Mouse (Mus musculus): Measurements from ENCODE around the gene Zbtb45.

Zbtb45 gene

DNA sequence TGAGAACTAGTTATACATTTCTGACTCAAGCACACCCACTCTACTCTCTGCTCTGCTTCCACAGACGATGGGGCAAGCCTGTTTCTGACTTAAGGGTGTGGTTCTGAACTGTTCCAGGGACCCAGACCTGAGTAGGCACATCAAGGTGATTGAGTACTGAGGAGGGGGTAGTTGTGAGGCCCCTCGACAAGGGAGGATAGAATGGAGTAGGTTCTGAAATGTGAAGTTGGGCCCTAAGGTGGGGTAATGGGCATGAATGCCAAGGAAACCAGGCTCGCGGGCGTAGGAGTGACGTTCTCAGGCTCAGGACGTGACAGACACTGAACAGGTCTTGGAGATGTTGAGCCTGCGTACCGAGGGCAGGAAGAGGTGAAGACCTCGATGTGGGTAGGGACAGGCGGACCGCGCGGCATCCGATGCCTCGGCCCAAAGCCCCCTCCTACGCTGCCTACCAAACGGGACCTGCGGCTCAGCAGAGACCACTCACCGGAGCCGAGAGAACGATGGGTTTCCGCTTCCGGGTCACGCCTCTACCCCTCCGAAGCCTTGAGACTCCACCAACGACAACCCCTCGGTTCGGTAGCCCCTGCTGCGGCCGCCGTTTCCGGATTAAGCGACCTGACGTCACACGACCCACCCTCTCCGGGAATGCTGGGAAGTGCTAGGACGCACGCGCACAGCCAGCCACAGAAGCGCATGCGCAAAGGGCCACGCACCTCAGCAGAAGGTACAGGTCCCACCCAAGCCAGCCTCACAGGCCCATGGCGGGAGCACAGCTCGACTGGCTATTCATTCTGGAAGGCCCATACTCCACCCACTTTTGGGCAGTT, 24.5 kb upstream of the Zbtb45 start, which contains the start of gene Chmp2a:
TSS of gene Chmp2a (minus strand) at position 660 of the 830 bp plus-strand sequence.
- peak; percentile 95 for DNase-seq (ENCODE audit: low read depth, low spot score)

DNA sequence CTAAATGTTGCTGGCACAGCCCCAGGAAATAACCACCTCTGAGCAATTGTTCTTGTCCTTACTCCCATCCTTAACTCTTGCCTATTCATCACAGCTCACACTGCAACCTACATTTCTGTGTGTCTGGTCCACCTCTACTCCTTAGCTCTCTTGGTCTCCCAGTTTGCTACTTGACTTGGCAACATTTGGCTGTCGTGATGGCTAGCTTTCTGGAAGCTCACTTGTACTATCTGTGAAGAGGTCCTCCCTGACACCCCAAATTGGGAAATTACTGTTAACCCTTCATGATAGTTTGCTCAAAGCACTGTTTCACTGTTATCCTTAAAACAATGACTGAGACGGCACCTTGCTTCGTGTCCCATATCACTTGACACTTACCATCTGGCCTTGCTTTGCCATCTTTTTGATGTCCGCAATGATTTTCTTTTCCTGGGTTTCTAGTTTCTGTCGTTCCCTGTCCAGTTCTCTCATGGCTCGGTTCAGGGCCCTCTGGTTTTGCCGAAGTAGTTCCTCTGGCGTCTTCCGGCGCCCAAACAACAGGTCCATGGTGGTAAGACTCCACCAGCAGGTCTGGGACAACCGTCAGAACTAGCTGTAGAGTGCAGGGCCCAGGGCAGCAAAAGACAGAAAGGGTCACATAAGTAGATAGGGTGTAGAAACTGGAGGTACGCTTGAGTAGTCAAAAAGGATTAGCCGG, 23.8 kb upstream of the Zbtb45 start:
- DNase-seq (ENCODE audit: low read depth, low spot score): no peak

DNA sequence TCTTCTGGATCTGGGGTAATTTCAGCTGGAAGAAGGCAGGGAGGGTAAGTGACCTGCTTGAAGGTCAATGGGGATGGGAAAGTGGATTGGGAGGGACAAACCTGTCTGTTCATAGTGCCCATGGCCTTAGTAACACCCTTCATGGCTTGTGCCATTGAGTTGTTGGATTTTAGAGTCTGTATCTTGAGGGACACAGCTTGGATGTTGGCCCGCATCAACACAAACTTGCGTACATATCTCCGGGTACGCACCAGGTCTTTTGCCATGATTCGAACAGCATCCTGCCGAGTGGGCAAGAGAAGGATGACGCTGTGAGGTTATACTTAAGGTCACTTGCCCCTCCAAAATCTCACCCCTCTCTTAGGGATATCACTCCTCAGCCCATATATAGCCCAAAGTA, 22.7 kb upstream of the Zbtb45 start:
- no peak for DNase-seq (ENCODE audit: low read depth, low spot score)

DNA sequence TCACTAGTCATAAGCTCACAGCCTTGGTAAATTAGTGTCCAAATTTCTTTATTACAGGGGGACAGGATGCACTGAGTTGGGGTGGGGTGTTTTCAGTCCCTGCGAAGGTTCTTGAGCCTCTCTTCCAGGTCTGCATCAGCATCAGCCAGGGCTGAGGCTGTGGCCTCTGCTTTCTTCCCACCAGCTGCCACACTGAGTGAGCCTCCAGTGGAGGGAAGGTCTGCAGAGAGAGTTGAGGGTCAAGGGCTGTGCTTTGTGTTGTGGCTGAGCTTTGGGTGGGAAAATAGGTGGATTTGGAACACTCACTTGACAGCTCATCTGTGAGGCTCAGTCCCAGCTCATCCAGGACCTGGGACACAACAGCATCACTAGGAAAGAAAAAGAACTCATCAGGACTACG, 22.1 kb upstream of the Zbtb45 start:
- DNase-seq (ENCODE audit: low read depth, low spot score): no peak

DNA sequence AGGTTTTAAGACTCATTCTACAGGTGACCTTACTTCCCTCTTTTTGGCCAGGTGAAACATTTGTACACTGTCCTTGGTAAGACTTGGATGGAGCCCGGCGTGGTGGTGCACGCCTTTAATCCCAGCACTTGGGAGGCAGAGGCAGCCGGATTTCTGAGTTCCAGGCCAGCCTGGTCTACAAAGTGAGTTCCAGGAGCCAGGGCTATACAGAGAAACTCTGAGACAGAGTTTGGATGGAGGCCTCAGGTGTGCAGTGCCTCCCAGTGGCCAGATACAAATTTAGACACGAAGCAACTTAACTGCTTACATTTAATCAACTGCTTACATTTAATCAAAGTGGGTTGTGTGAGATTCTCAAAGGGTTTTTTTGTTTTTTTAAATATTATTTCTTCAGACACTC, 21.2 kb upstream of the Zbtb45 start:
- no peak for DNase-seq (ENCODE audit: low read depth, low spot score)

DNA sequence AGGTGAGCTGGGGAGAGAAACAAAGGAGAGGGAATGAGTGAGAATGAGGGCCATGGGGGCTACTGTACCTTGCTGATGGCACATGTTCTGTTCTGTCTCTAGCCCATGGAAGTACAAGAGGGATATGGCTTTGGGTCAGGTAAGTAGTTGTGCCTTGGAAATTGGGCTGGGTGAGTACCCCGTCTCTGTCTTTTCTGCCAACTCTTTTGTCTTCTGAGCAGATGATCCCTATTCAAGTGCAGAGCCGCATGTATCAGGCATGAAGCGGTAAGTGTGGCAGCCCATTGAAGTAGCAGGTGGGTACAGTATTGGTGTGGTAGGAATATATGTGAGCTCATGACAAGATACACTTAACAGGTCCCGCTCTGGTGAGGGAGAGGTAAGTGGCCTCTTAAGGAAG, 19.2 kb upstream of the Zbtb45 start:
- DNase-seq (ENCODE audit: low read depth, low spot score): no peak

DNA sequence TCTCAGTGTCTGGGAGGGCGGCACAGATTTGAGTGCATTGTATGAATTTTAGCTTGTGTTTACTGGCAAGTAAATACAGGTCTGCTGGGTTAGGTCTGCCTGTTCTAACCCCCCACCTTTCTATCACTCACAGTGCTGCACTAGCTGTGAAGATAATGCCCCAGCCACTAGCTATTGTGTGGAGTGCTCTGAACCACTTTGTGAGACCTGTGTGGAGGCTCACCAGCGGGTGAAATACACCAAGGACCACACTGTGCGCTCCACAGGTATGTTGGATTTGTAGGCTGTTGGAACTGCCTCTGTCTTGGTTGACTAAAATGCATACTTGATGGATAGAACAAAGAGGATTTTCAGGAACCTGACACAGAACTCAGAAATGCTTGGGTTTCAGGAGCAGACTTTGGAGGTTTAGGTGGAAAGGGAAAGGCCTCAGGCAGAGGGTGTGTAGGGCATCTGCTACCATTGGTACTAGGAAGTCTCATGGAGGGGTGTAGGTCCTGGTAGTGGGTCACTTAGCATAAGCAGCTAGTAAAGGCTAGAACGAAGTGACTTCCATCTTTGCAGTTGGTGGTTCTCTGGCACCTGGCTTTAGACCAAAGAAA, 15.8 kb upstream of the Zbtb45 start:
- DNase-seq (ENCODE audit: low read depth, low spot score): no peak

DNA sequence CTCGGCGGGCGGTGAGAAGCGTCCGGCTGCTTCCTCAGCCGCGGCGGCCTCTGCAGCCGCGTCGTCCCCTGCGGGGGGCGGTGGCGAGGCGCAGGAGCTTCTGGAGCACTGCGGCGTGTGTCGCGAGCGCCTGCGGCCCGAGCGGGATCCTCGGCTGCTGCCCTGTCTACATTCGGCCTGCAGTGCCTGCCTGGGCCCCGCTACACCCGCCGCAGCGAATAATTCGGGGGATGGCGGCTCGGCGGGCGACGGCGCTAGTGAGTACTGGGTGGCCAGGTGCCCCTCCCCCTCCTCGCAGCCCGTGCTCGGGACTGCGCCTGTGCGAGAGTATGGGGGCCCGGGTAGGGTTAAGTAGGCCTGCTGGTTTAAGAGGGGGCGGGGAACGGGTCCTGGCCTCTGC, 15.0 kb upstream of the Zbtb45 start:
- peak; percentile 69 for DNase-seq (ENCODE audit: low read depth, low spot score)

DNA sequence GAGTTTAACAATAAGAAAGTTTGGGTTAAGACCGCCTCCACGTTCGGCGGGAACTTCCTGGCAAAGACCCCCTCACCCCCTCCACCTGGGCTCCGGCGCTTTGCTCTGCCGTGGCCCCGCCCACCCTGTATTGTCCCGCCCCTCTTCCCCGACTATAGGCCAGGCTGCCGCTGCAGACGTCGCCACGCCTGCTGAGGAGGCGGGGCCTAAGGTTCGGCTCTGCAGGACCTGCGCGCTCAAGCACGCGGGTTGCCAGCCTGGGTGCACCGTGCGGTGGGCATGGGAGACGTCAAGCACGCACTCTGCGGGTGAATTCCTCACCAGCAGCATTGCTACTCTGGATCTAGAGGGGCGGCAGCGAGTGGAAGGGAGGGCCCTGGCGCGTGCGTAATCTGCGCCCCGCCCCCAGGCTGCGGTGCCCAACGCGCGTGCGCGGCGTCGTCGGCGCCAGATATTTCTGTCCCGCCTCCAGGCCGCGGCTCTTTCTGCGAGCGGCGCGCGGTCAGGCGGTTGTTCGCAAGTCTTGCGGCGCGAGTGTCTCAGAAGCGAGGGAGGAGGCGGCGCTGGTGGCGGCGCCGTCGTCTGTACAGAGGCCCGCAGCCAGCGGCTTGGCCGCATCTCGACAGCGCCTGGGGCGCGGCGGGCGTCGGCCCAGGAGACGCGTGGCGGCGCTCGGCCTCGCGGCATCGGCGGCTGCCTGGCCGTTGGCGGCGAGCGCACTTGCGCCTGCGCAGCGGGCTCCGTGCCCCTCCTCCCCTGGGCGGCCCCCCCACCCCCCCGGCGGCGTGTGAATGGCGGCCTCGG, 14.3 kb upstream of the Zbtb45 start:
- DNase-seq (ENCODE audit: low read depth, low spot score): peak; percentile 92

DNA sequence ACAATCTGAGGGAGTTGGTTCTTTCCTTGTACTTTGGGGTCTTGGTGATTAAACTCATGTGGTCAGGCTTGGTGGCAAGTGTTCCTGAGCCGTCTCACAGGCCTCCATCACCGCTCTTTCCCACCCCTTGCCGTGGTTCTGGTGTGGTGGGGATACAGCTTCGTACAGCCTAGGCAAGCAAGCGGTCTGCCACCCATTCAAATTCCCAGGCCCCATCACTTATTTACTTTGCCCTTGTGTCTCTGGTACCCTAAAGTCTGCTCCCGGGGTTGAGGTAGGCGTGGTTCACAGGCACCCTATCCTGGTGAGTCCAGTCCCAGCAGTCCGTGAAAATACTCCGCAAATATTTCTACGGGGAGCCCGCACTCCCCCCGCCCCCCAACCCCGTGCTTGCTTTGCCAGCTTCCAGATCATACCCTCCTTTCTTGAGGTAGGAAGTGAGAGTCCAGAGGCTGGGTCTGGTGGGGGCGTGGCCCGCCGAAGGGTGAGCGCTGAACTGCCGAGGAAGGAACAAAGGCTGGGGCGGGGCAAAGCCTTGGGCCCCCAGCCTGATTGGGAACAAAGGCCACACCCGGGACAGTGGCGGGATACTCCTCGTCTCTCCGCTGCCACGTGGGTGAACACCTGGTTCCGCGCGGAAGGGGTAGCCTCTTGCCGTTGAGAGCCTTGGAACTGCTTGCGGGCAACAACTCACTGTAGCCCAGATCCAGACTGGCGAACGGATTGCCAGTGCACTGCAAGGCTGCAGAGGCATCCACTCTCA, 13.1 kb upstream of the Zbtb45 start:
- no peak for DNase-seq (ENCODE audit: low read depth, low spot score)

DNA sequence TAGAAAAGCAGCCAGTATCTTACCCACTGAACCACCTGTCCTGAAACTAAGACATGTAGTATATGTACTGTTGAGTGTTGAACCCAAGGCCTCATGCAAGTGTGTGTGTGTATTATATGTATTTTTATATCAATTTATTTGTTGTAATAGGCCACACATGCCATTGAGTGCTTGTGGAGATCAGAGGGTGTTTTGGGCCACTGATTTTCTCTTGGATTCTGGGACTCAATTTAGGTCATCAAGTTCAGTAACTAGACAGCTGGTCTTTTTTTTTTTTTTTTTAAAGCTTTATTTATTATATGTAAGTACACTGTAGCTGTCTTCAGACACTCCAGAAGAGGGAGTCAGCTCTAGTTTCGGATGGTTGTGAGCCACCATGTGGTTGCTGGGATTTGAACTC, 5.4 kb upstream of the Zbtb45 start:
- DNase-seq (ENCODE audit: low read depth, low spot score): no peak

DNA sequence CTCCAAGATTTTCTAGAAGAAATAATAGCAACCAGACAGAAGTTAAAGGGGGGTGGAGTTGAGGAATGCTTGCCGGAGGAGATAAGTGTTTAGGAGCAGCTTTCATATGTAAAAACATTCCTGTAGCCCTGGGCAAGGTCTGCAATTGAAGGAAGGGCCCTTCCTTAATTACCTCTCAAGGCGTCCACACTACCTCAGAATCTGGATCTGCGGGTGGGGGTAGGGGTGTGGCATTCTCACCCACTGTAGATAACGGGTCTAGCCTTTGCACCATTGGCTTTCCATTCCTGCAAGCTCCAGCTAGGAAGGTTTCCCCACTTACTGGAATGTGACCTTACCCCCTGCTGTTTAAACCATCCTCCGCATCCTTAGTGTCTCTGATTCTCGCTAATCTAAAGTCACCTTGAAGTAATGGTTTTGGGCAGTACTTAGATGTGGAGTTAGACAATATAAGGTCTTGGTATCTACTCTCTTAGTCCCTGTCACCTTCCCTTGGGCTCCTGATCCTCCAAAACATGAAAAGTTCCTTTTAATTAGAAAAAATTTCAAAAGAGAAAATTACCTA, 4.5 kb upstream of the Zbtb45 start:
- no peak for DNase-seq (ENCODE audit: low read depth, low spot score)

DNA sequence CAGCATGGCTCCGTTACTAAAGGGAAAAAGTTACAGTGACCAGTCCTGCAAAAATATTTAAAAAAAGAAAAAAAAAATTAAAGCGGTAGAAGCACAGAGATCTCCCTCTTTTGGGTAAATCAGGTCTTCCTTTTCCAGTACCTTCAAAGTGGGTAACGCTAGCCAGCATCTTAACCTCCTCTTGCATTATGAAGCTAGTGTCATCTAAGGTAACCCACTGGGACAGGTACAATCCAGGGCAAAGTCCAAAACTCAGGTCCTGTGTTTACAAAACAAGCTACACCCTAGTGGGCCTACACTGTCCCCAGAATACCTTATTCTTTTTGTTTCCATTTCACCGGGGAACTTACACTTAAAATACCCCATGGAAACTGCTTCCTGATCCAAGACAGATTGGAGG, 3.8 kb upstream of the Zbtb45 start:
- DNase-seq (ENCODE audit: low read depth, low spot score): no peak

DNA sequence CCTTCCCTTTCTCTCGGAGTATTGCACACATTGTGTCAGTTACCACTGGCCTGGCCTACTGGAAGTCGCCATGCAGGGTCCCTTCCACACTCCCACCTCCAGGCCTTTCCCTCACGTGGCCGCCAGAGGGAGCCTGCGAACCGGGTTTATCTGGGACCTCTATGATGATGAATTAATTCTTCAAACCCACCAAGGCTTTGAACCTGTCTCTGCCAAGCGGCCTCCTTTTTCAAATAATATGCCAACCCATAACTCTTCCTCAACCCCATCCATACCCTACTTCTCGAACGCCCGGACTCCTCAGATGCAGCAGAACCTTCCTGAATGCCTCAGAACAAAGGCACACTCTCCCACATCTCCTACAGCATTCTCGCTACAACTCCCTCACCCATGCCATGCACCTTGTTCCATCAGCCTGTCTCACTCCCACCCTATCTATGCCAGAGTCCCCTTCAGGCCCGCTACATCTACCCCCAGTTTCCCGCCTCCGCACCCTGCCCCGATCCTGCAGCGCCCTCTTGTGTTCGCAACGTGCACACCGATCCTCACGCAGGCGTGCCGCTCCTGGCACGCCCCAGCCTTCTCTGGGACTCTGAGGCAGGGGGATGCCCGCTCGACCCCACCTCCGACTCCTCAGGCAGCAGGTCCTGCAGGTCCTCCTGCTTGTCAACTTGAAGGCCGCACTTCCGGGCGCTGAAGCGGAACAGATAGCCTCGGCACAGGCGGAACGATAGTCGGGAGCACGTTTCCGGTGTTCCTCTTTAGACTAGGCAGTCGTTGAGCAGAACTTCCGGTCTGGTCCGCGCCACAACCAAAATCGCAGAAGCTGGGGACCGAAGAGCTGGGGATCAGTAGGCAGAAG, 460 bp downstream of the Zbtb45 start:
- DNase-seq (ENCODE audit: low read depth, low spot score): peak; percentile 90

DNA sequence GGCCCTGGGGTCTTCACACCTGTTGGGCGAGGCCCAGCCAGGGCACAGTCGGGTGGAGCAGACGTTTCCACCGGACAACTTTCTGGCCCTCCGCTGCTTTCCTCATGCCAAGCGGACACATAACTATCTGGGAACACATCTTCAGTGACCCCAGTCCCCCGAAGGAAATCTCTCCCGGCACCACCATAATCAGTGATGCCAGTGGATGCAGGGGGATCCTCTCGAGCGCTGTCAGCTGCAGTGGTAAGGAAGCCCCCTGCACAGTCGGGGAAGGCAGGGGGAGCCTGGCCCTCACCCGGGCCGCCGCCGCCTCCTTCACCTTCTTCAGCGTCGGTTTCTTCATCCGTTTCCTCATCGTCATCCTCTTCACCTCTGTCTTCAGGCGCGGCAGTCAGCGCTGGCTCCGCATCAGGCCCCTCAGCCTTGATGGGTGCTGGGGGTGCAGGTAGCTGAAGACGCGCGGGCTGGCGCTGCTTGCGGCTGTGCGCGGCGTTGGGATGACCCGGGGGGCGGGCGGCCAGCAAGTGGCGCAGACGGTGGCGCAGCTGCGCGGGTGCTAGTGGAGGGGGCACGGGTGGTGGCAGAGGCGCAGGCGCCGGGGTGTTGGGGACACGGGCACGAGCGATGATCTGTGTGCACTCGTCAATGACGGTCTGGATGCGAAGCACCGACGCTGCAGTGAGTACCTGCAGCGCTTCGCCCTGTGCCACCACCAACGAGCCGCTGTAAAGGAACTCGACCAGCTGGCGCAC, 2.3 kb downstream of the Zbtb45 start:
- DNase-seq (ENCODE audit: low read depth, low spot score): no peak

DNA sequence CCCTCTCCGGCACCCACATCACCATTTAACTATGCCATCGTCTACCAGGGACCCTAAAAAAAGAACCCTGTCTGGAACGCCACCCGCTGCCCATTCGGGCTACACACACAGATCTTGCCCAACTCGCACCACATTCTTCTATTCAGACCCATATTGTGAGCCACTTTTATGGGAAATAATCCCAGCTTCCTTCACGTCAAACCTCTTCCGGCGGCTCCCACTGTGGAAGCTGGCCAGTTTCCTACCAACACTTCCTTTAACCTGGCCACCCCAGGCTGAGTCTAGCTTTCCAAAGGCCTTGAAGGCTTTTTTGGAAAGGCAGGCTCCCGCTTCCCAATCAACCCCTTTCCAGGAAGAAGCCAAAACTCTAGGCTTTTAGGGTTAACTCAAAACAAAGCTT, 3.3 kb downstream of the Zbtb45 start:
- no peak for DNase-seq (ENCODE audit: low read depth, low spot score)

DNA sequence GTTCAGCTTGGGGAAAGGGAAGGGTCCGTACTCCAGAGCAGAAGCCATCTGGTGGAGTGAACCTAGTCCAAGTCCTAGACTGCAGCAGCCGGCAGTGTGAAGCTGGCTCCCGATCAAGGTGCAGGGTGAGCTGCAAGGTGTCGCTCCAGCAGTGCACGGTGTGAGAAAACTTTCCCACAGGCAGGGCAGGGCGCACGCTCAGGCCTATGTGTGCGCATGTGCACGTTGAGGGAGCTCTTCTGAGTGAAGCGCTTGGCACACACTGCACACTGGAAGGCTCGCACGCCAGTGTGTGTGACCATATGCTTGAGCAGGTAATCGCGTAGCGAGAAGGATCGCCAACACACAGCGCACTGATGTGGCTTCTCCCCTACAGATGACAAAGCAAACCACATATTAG, 3.8 kb downstream of the Zbtb45 start:
- no peak for DNase-seq (ENCODE audit: low read depth, low spot score)

DNA sequence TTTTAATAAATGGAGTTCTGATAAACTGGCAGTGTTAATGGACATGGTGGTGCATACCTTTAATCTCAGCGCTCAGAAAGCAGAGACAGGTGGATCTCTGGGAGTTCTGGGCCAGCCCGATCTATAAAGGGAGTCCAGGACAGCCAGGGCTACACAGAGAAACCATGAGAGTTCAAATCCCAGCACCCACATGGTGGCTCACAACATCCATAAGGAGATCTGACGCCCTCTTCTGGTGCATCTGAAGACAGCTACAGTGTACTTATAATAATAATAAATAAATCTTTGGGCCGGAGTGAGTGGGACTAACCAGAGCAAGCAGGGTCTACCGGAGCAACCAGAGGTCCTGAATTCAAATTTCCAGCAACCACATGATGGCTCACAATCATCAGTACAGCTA, 6.5 kb downstream of the Zbtb45 start:
- no peak for DNase-seq (ENCODE audit: low read depth, low spot score)

DNA sequence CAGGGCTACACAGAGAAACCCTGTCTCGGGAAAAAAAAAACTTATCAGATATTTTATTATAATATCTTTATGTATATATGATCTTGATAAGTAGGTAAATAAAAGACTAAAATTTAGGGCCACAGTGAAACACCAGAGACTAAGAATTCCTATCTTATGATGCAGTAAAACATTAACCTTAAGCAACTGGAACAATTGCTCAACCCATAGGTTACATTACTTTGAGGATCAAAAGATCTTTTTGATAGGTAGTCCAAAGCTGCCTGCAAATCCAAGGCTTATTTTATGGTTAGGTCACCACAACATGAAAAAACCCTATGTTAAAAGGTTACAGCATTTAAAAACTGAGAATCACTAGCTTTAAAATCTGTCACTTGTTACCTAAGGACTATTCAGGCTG, 8.2 kb downstream of the Zbtb45 start:
- DNase-seq (ENCODE audit: low read depth, low spot score): no peak
